Mouse (Mus musculus) T-helper 17 cell (primary cell): ENCODE data around the gene Osbpl5.
"Not testable (repeated sequence)": the region's sequence is repeated elsewhere in the genome, so short reads cannot be mapped to it uniquely, and the experiment has no call there.

Source experiments
- in situ Hi-C, 2 experiments: fragments of 300-600 bp; cut with MboI, MseI; formaldehyde crosslinking; loops; 1 replicate in 1 of 2; 2 replicates in 1 of 2; pipeline ENCODE4 v1.15.1; 2025; ENCODE audit warnings: high pct_unique_total_duplicates in 2 of 2

Osbpl5 gene

GRCm38 (mm10) chr7:143649769-143650346 lies 106.9 kb downstream of the Osbpl5 start:
- in situ Hi-C loops, result loop anchor here in 1 of 2 experiments (5.0 kb wide), 1 partner anchor 42 kb away; no protein-coding TSS in a partner anchor

GRCm38 (mm10) chr7:143649034-143649768 lies 107.6 kb downstream of the Osbpl5 start, which contains the start of gene Tnfrsf22:
Tnfrsf22 (minus strand) TSS chr7:143649661.
- in situ Hi-C loops, result no loop called here

GRCm38 (mm10) chr7:143643949-143644348 lies 112.8 kb downstream of the Osbpl5 start:
- in situ Hi-C loops, result not testable (repeated sequence)
